Mouse (Mus musculus): Measurements from ENCODE around the gene March1. TPM values are rescaled to one million over a fixed set of nuclear protein-coding genes. Genes with fewer than 3 reads are reported as not detected.

March1 gene
- 0.33 and 0.41 TPM in 2 replicates for polyA plus RNA-seq (2014; fragmentation: Nextera tagmentation; extraction: Ambion mirVana)

DNA sequence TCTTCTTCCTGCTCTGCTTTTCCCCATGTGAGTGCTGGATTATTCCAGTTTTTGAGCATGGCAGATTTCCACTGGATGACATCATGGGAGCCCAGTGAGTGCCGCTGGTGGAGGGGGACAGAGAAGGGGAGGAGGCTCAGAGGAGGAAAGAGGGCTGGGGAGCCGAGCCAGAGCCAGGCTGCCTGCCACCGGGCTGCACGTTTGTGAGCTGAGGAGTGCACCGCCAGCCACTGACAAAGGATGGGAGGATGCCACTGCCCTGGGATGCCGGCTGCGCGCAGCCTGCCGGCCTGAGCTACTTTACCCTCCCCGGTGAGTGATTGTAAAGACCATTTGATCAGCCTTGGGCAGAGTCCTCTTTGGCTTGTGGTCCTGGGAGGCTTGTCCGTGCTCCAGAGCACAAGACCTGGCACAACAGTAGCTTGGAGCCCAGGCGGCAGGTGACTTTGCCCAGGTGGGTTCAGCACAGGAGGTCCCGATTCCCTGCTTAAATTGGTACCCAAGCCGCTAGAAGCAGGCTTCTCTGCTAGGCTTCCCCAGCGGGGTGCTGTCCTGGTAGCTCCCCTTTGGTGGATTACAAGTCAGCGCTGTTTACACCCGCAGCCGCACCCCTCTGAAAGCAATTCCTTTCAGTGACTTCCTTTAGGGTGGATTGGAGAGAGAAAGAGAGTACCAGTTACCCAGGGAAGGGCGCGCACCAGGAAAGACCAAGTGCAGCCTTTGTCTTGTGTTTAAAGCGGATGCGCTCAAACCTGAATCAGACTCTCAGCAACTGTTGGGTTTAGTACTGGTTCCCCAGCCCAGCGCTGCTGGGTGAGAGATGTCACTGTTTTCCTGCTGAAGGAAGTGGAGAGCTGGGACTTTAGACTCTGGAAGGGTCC lies at the start of gene March1:
Gene March1 (plus strand): TSS at position 30 of the 881 bp plus-strand sequence.
- Histone ChIP-seq H3K4me1 (ENCODE audit: control insufficient read depth, insufficient read depth, low read length) (no peaks in the 10 kb centered on the region), H3K9ac (ENCODE audit: low read depth, low read length) (no peak within 1 kb of the TSS), H3K4me3 (ENCODE audit: low read depth, low read length) (no peak within 1 kb of the TSS), H3K36me3 (ENCODE audit: control insufficient read depth, insufficient read depth, low read length) (no peaks in the 10 kb centered on the region), H3K27ac (ENCODE audit: low read depth, low read length) (no peak within 1 kb of the TSS), H3K27me3 (ENCODE audit: control insufficient read depth, insufficient read depth, low read length) (peaks cover 17% of the 10 kb centered on the region), H3K4me2 (peak within 1 kb of the TSS; percentile 36), H3K9me3 (replicated peaks; ENCODE audit: control insufficient read depth, low read length) (no peaks in the 10 kb centered on the region)
- WGBS (ENCODE audit: insufficient replicate concordance) = 3% methylated on average over 23 of the region's 23 CpGs
- no peak; the same call in 1 of the 2 replicates for ATAC-seq (replicated peaks; ENCODE audit: insufficient number of reproducible peaks, low FRiP score, low TSS enrichment)

- Histone ChIP-seq H3K4me1 (ENCODE audit: control insufficient read depth, insufficient read depth, low read length) (no peaks in the 10 kb centered on the region), H3K4me2 (no peak overlapping the region), H3K36me3 (ENCODE audit: control insufficient read depth, insufficient read depth, low read length) (no peaks in the 10 kb centered on the region), H3K27me3 (ENCODE audit: control insufficient read depth, insufficient read depth, low read length) (no peaks in the 10 kb centered on the region), H3K9me3 (replicated peaks; ENCODE audit: control insufficient read depth, low read length) (no peaks in the 10 kb centered on the region), H3K9ac (ENCODE audit: low read depth, low read length) (no peak overlapping the region), H3K27ac (ENCODE audit: low read depth, low read length) (no peak overlapping the region), H3K4me3 (ENCODE audit: low read depth, low read length) (no peak overlapping the region)
- WGBS (ENCODE audit: insufficient replicate concordance) = 39% methylated on average over 1 of the region's 1 CpGs
- no peak for ATAC-seq (replicated peaks; ENCODE audit: insufficient number of reproducible peaks, low FRiP score, low TSS enrichment)
Measured at GRCm38 (mm10) chr8:65586909-65587308, 30.8 kb upstream of the March1 start.

- H3K4me1 ChIP-seq (ENCODE audit: control insufficient read depth, insufficient read depth, low read length) = no peaks in the 10 kb centered on the region
- ATAC-seq (replicated peaks; ENCODE audit: insufficient number of reproducible peaks, low FRiP score, low TSS enrichment) = no peak
- no peak overlapping the region for H3K4me3 ChIP-seq (ENCODE audit: low read depth, low read length)
- H3K4me2 ChIP-seq = no peak overlapping the region
- no peak overlapping the region for H3K9ac ChIP-seq (ENCODE audit: low read depth, low read length)
- no peaks in the 10 kb centered on the region for H3K36me3 ChIP-seq (ENCODE audit: control insufficient read depth, insufficient read depth, low read length)
- no peaks in the 10 kb centered on the region for H3K9me3 ChIP-seq (replicated peaks; ENCODE audit: control insufficient read depth, low read length)
- WGBS (ENCODE audit: insufficient replicate concordance) = 41% methylated on average over 2 of the region's 2 CpGs
- no peaks in the 10 kb centered on the region for H3K27me3 ChIP-seq (ENCODE audit: control insufficient read depth, insufficient read depth, low read length)
- no peak overlapping the region for H3K27ac ChIP-seq (ENCODE audit: low read depth, low read length)
Measured at GRCm38 (mm10) chr8:65603241-65603640, 14.5 kb upstream of the March1 start.

GRCm38 (mm10) chr8:65609509-65609908 lies 8.2 kb upstream of the March1 start:
- Histone ChIP-seq H3K27ac (ENCODE audit: low read depth, low read length) (no peak overlapping the region), H3K9me3 (replicated peaks; ENCODE audit: control insufficient read depth, low read length) (no peaks in the 10 kb centered on the region), H3K36me3 (ENCODE audit: control insufficient read depth, insufficient read depth, low read length) (no peaks in the 10 kb centered on the region), H3K27me3 (ENCODE audit: control insufficient read depth, insufficient read depth, low read length) (no peaks in the 10 kb centered on the region), H3K9ac (ENCODE audit: low read depth, low read length) (no peak overlapping the region), H3K4me2 (no peak overlapping the region), H3K4me3 (ENCODE audit: low read depth, low read length) (no peak overlapping the region), H3K4me1 (ENCODE audit: control insufficient read depth, insufficient read depth, low read length) (no peaks in the 10 kb centered on the region)
- no peak for ATAC-seq (replicated peaks; ENCODE audit: insufficient number of reproducible peaks, low FRiP score, low TSS enrichment)
- 66% methylated on average over 2 of the region's 2 CpGs for WGBS (ENCODE audit: insufficient replicate concordance)

- Histone ChIP-seq H3K4me3 (ENCODE audit: low read depth, low read length) (no peak overlapping the region), H3K27ac (ENCODE audit: low read depth, low read length) (no peak overlapping the region), H3K9me3 (replicated peaks; ENCODE audit: control insufficient read depth, low read length) (no peaks in the 10 kb centered on the region), H3K9ac (ENCODE audit: low read depth, low read length) (no peak overlapping the region), H3K4me1 (ENCODE audit: control insufficient read depth, insufficient read depth, low read length) (no peaks in the 10 kb centered on the region), H3K4me2 (no peak overlapping the region), H3K36me3 (ENCODE audit: control insufficient read depth, insufficient read depth, low read length) (no peaks in the 10 kb centered on the region), H3K27me3 (ENCODE audit: control insufficient read depth, insufficient read depth, low read length) (peaks cover 17% of the 10 kb centered on the region)
- WGBS (ENCODE audit: insufficient replicate concordance) = 48% methylated on average over 7 of the region's 7 CpGs
- ATAC-seq (replicated peaks; ENCODE audit: insufficient number of reproducible peaks, low FRiP score, low TSS enrichment) = no peak
Measured at GRCm38 (mm10) chr8:65618966-65619365, 1.3 kb downstream of the March1 start.

GRCm38 (mm10) chr8:65644931-65645330 lies 27.2 kb downstream of the March1 start:
- Histone ChIP-seq H3K27ac (ENCODE audit: low read depth, low read length) (no peak overlapping the region), H3K36me3 (ENCODE audit: control insufficient read depth, insufficient read depth, low read length) (no peaks in the 10 kb centered on the region), H3K27me3 (ENCODE audit: control insufficient read depth, insufficient read depth, low read length) (no peaks in the 10 kb centered on the region), H3K4me1 (ENCODE audit: control insufficient read depth, insufficient read depth, low read length) (no peaks in the 10 kb centered on the region), H3K4me2 (no peak overlapping the region), H3K9me3 (replicated peaks; ENCODE audit: control insufficient read depth, low read length) (no peaks in the 10 kb centered on the region), H3K4me3 (ENCODE audit: low read depth, low read length) (no peak overlapping the region), H3K9ac (ENCODE audit: low read depth, low read length) (no peak overlapping the region)
- no peak for ATAC-seq (replicated peaks; ENCODE audit: insufficient number of reproducible peaks, low FRiP score, low TSS enrichment)

DNA sequence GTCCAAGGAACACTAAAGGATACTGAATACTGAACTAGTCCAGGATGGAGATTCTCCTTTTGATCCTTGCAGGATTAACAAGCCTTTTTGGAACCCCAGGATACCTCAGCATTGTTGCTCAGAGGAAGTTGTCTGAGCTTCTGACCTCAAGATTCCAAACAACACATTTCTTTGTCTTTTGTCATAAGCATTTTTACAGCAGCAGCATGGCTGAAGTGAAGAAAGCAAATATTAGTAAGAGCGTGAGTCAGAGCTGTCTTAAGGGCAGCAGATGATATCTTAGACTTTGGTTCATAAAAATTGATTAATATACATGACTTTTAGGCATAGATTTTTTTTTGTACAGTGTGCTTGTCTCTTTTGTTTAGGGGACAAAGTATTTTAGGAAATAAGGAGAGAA lies 27.8 kb downstream of the March1 start:
- no peak for ATAC-seq (replicated peaks; ENCODE audit: insufficient number of reproducible peaks, low FRiP score, low TSS enrichment)
- H3K4me2 ChIP-seq = no peak overlapping the region
- H3K36me3 ChIP-seq (ENCODE audit: control insufficient read depth, insufficient read depth, low read length) = no peaks in the 10 kb centered on the region
- H3K4me1 ChIP-seq (ENCODE audit: control insufficient read depth, insufficient read depth, low read length) = no peaks in the 10 kb centered on the region
- H3K9ac ChIP-seq (ENCODE audit: low read depth, low read length) = no peak overlapping the region
- no peak overlapping the region for H3K4me3 ChIP-seq (ENCODE audit: low read depth, low read length)
- H3K27me3 ChIP-seq (ENCODE audit: control insufficient read depth, insufficient read depth, low read length) = no peaks in the 10 kb centered on the region
- no peak overlapping the region for H3K27ac ChIP-seq (ENCODE audit: low read depth, low read length)
- no peaks in the 10 kb centered on the region for H3K9me3 ChIP-seq (replicated peaks; ENCODE audit: control insufficient read depth, low read length)
- 82% methylated on average over 1 of the region's 1 CpGs for WGBS (ENCODE audit: insufficient replicate concordance)

GRCm38 (mm10) chr8:65645945-65646344 lies 28.2 kb downstream of the March1 start:
- 75% methylated on average over 1 of the region's 1 CpGs for WGBS (ENCODE audit: insufficient replicate concordance)

DNA sequence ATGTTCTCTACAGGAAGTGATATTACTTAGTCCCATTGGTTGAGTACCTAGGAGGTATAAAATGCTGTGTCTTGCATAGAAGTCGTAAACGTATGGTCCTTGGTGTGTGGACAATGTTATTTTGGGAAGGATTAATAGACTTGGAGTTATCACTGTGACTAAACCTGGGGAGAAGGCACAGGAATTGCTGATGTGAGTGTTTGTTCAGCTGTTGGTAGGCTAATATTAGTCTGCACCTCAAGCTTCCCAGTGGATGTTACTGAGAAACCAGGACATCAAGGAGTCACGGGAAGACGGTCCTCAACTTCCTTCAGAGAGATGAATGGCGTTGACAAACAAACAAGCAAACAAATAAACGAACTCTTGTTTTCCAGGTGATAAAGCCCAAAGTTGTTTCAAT lies 38.2 kb downstream of the March1 start:
- WGBS (ENCODE audit: insufficient replicate concordance) = 74% methylated on average over 6 of the region's 6 CpGs
- no peak overlapping the region for H3K27ac ChIP-seq (ENCODE audit: low read depth, low read length)
- no peak for ATAC-seq (replicated peaks; ENCODE audit: insufficient number of reproducible peaks, low FRiP score, low TSS enrichment)
- no peaks in the 10 kb centered on the region for H3K4me1 ChIP-seq (ENCODE audit: control insufficient read depth, insufficient read depth, low read length)
- H3K36me3 ChIP-seq (ENCODE audit: control insufficient read depth, insufficient read depth, low read length) = no peaks in the 10 kb centered on the region
- H3K27me3 ChIP-seq (ENCODE audit: control insufficient read depth, insufficient read depth, low read length) = no peaks in the 10 kb centered on the region
- H3K4me2 ChIP-seq = no peak overlapping the region
- H3K4me3 ChIP-seq (ENCODE audit: low read depth, low read length) = no peak overlapping the region
- H3K9ac ChIP-seq (ENCODE audit: low read depth, low read length) = no peak overlapping the region
- H3K9me3 ChIP-seq (replicated peaks; ENCODE audit: control insufficient read depth, low read length) = no peaks in the 10 kb centered on the region

More at GRCm38 (mm10) chr8:65645945-65646344, 28.2 kb downstream of the March1 start:
- H3K4me3 ChIP-seq (ENCODE audit: low read depth, low read length) = no peak overlapping the region
- H3K27ac ChIP-seq (ENCODE audit: low read depth, low read length) = no peak overlapping the region
- ATAC-seq (replicated peaks; ENCODE audit: insufficient number of reproducible peaks, low FRiP score, low TSS enrichment) = no peak
- no peak overlapping the region for H3K4me2 ChIP-seq
- H3K9ac ChIP-seq (ENCODE audit: low read depth, low read length) = no peak overlapping the region
- no peaks in the 10 kb centered on the region for H3K9me3 ChIP-seq (replicated peaks; ENCODE audit: control insufficient read depth, low read length)
- H3K4me1 ChIP-seq (ENCODE audit: control insufficient read depth, insufficient read depth, low read length) = no peaks in the 10 kb centered on the region
- no peaks in the 10 kb centered on the region for H3K36me3 ChIP-seq (ENCODE audit: control insufficient read depth, insufficient read depth, low read length)
- no peaks in the 10 kb centered on the region for H3K27me3 ChIP-seq (ENCODE audit: control insufficient read depth, insufficient read depth, low read length)

Data from heart, embryonic 11.5 days (tissue).